Mouse (Mus musculus): ENCODE measurements around the gene Ocm. TPM values are rescaled to one million over a fixed set of nuclear protein-coding genes. Genes with fewer than 3 reads are reported as not detected.

Ocm gene
- polyA plus RNA-seq, 1 experiment from 2014 or later = not detected

- H3K9me3 ChIP-seq (ENCODE audit: control insufficient read depth, low read length) = no peaks in the 10 kb centered on the region
- H3K4me1 ChIP-seq (ENCODE audit: control insufficient read depth, insufficient read depth, low read length) = no peaks in the 10 kb centered on the region
- no peak overlapping the region for H3K4me3 ChIP-seq (ENCODE audit: low read depth, low read length)
- no peak overlapping the region for H3K4me2 ChIP-seq
- no peak overlapping the region for H3K27ac ChIP-seq (ENCODE audit: low read depth, low read length)
- 73% methylated on average over 13 of the region's 13 CpGs for WGBS
- H3K36me3 ChIP-seq (ENCODE audit: control insufficient read depth, insufficient read depth, low read length) = no peaks in the 10 kb centered on the region
- DNase-seq (ENCODE audit: low spot score, missing footprints) = no peak
- H3K27me3 ChIP-seq (ENCODE audit: control insufficient read depth, insufficient read depth, low read length) = no peaks in the 10 kb centered on the region
- no peak overlapping the region for H3K9ac ChIP-seq (ENCODE audit: low read length)
- ATAC-seq (ENCODE audit: low FRiP score) = no peak
Measured at GRCm38 (mm10) chr5:144047324-144047723, 20.9 kb upstream of the Ocm start.

- 90% methylated on average over 11 of the region's 11 CpGs for WGBS
- H3K9me3 ChIP-seq (ENCODE audit: control insufficient read depth, low read length) = 0 out of 2 replicates have a peak, but pooled peaks cover 2% of the 10 kb centered on the region
Measured at GRCm38 (mm10) chr5:144043166-144043565, 16.7 kb upstream of the Ocm start.

GRCm38 (mm10) chr5:144040720-144041364 lies 14.4 kb upstream of the Ocm start:
- Histone ChIP-seq H3K27me3 (ENCODE audit: control insufficient read depth, insufficient read depth, low read length) (no peaks in the 10 kb centered on the region), H3K9ac (ENCODE audit: low read length) (no peak overlapping the region), H3K4me1 (ENCODE audit: control insufficient read depth, insufficient read depth, low read length) (no peaks in the 10 kb centered on the region), H3K27ac (ENCODE audit: low read depth, low read length) (no peak overlapping the region), H3K36me3 (ENCODE audit: control insufficient read depth, insufficient read depth, low read length) (no peaks in the 10 kb centered on the region), H3K4me2 (no peak overlapping the region), H3K9me3 (ENCODE audit: control insufficient read depth, low read length) (0 out of 2 replicates have a peak, but pooled peaks cover 2% of the 10 kb centered on the region), H3K4me3 (ENCODE audit: low read depth, low read length) (no peak overlapping the region)
- DNase-seq (ENCODE audit: low spot score, missing footprints) (peak; percentile 97), ATAC-seq (ENCODE audit: low FRiP score) (no peak)
- 49% methylated on average over 11 of the region's 11 CpGs for WGBS

More at GRCm38 (mm10) chr5:144043166-144043565, 16.7 kb upstream of the Ocm start:
- Histone ChIP-seq H3K27me3 (ENCODE audit: control insufficient read depth, insufficient read depth, low read length) (no peaks in the 10 kb centered on the region), H3K9ac (ENCODE audit: low read length) (no peak overlapping the region), H3K4me3 (ENCODE audit: low read depth, low read length) (no peak overlapping the region), H3K36me3 (ENCODE audit: control insufficient read depth, insufficient read depth, low read length) (no peaks in the 10 kb centered on the region), H3K4me1 (ENCODE audit: control insufficient read depth, insufficient read depth, low read length) (no peaks in the 10 kb centered on the region), H3K27ac (ENCODE audit: low read depth, low read length) (no peak overlapping the region), H3K4me2 (no peak overlapping the region)
- no peak for DNase-seq (ENCODE audit: low spot score, missing footprints)
- no peak for ATAC-seq (ENCODE audit: low FRiP score)

GRCm38 (mm10) chr5:144039886-144040285 lies 13.4 kb upstream of the Ocm start:
- Histone ChIP-seq H3K36me3 (ENCODE audit: control insufficient read depth, insufficient read depth, low read length) (no peaks in the 10 kb centered on the region), H3K27me3 (ENCODE audit: control insufficient read depth, insufficient read depth, low read length) (no peaks in the 10 kb centered on the region), H3K27ac (ENCODE audit: low read depth, low read length) (no peak overlapping the region), H3K4me3 (ENCODE audit: low read depth, low read length) (no peak overlapping the region), H3K9me3 (ENCODE audit: control insufficient read depth, low read length) (0 out of 2 replicates have a peak, but pooled peaks cover 2% of the 10 kb centered on the region), H3K4me1 (ENCODE audit: control insufficient read depth, insufficient read depth, low read length) (no peaks in the 10 kb centered on the region), H3K9ac (ENCODE audit: low read length) (no peak overlapping the region), H3K4me2 (no peak overlapping the region)
- ATAC-seq (ENCODE audit: low FRiP score) = no peak
- no peak for DNase-seq (ENCODE audit: low spot score, missing footprints)
- 92% methylated on average over 5 of the region's 5 CpGs for WGBS

GRCm38 (mm10) chr5:144039156-144039675 lies 12.7 kb upstream of the Ocm start:
- no peak overlapping the region for H3K9ac ChIP-seq (ENCODE audit: low read length)
- H3K4me3 ChIP-seq (ENCODE audit: low read depth, low read length) = no peak overlapping the region
- DNase-seq (ENCODE audit: low spot score, missing footprints) (no peak), ATAC-seq (ENCODE audit: low FRiP score) (no peak)
- H3K4me1 ChIP-seq (ENCODE audit: control insufficient read depth, insufficient read depth, low read length) = no peaks in the 10 kb centered on the region
- WGBS = 81% methylated on average over 9 of the region's 9 CpGs
- no peak overlapping the region for H3K27ac ChIP-seq (ENCODE audit: low read depth, low read length)
- H3K36me3 ChIP-seq (ENCODE audit: control insufficient read depth, insufficient read depth, low read length) = no peaks in the 10 kb centered on the region
- H3K4me2 ChIP-seq = no peak overlapping the region
- H3K27me3 ChIP-seq (ENCODE audit: control insufficient read depth, insufficient read depth, low read length) = no peaks in the 10 kb centered on the region
- 0 out of 2 replicates have a peak, but pooled peaks cover 2% of the 10 kb centered on the region for H3K9me3 ChIP-seq (ENCODE audit: control insufficient read depth, low read length)

- H3K4me1 ChIP-seq (ENCODE audit: control insufficient read depth, insufficient read depth, low read length) = no peaks in the 10 kb centered on the region
- H3K4me2 ChIP-seq = no peak overlapping the region
- no peak overlapping the region for H3K4me3 ChIP-seq (ENCODE audit: low read depth, low read length)
- WGBS = 62% methylated on average over 17 of the region's 17 CpGs
- H3K36me3 ChIP-seq (ENCODE audit: control insufficient read depth, insufficient read depth, low read length) = no peaks in the 10 kb centered on the region
- H3K27ac ChIP-seq (ENCODE audit: low read depth, low read length) = no peak overlapping the region
- H3K9me3 ChIP-seq (ENCODE audit: control insufficient read depth, low read length) = 0 out of 2 replicates have a peak, but pooled peaks cover 2% of the 10 kb centered on the region
- no peak overlapping the region for H3K9ac ChIP-seq (ENCODE audit: low read length)
- DNase-seq (ENCODE audit: low spot score, missing footprints) = no peak
- H3K27me3 ChIP-seq (ENCODE audit: control insufficient read depth, insufficient read depth, low read length) = no peaks in the 10 kb centered on the region
- no peak for ATAC-seq (ENCODE audit: low FRiP score)
Measured at GRCm38 (mm10) chr5:144036952-144037351, 10.5 kb upstream of the Ocm start.

- Histone ChIP-seq H3K27ac (ENCODE audit: low read depth, low read length) (no peak overlapping the region), H3K4me3 (ENCODE audit: low read depth, low read length) (no peak overlapping the region), H3K4me2 (no peak overlapping the region), H3K36me3 (ENCODE audit: control insufficient read depth, insufficient read depth, low read length) (no peaks in the 10 kb centered on the region), H3K9ac (ENCODE audit: low read length) (no peak overlapping the region), H3K9me3 (ENCODE audit: control insufficient read depth, low read length) (0 out of 2 replicates have a peak, but pooled peaks cover under 1% of the 10 kb centered on the region), H3K4me1 (ENCODE audit: control insufficient read depth, insufficient read depth, low read length) (no peaks in the 10 kb centered on the region), H3K27me3 (ENCODE audit: control insufficient read depth, insufficient read depth, low read length) (no peaks in the 10 kb centered on the region)
- no peak for DNase-seq (ENCODE audit: low spot score, missing footprints)
- no peak for ATAC-seq (ENCODE audit: low FRiP score)
- 88% methylated on average over 7 of the region's 7 CpGs for WGBS
Measured at GRCm38 (mm10) chr5:144034567-144034966, 8.1 kb upstream of the Ocm start.

GRCm38 (mm10) chr5:144032491-144032890 lies 6.0 kb upstream of the Ocm start:
- Histone ChIP-seq H3K9me3 (ENCODE audit: control insufficient read depth, low read length) (no peaks in the 10 kb centered on the region), H3K4me1 (ENCODE audit: control insufficient read depth, insufficient read depth, low read length) (no peaks in the 10 kb centered on the region), H3K27me3 (ENCODE audit: control insufficient read depth, insufficient read depth, low read length) (no peaks in the 10 kb centered on the region), H3K4me3 (ENCODE audit: low read depth, low read length) (no peak overlapping the region), H3K36me3 (ENCODE audit: control insufficient read depth, insufficient read depth, low read length) (no peaks in the 10 kb centered on the region), H3K4me2 (no peak overlapping the region), H3K27ac (ENCODE audit: low read depth, low read length) (no peak overlapping the region), H3K9ac (ENCODE audit: low read length) (no peak overlapping the region)
- DNase-seq (ENCODE audit: low spot score, missing footprints) (no peak), ATAC-seq (ENCODE audit: low FRiP score) (no peak)
- 82% methylated on average over 7 of the region's 7 CpGs for WGBS

GRCm38 (mm10) chr5:144015845-144016244 lies 10.6 kb downstream of the Ocm start:
- no peak overlapping the region for H3K4me2 ChIP-seq
- H3K36me3 ChIP-seq (ENCODE audit: control insufficient read depth, insufficient read depth, low read length) = peaks cover 12% of the 10 kb centered on the region; the same call in 1 of the 2 replicates
- DNase-seq (ENCODE audit: low spot score, missing footprints) = no peak
- H3K4me1 ChIP-seq (ENCODE audit: control insufficient read depth, insufficient read depth, low read length) = no peaks in the 10 kb centered on the region
- no peaks in the 10 kb centered on the region for H3K9me3 ChIP-seq (ENCODE audit: control insufficient read depth, low read length)
- 93% methylated on average over 9 of the region's 9 CpGs for WGBS
- no peak overlapping the region for H3K9ac ChIP-seq (ENCODE audit: low read length)
- no peak overlapping the region for H3K4me3 ChIP-seq (ENCODE audit: low read depth, low read length)
- no peak overlapping the region for H3K27ac ChIP-seq (ENCODE audit: low read depth, low read length)
- ATAC-seq (ENCODE audit: low FRiP score) = no peak
- H3K27me3 ChIP-seq (ENCODE audit: control insufficient read depth, insufficient read depth, low read length) = no peaks in the 10 kb centered on the region
